Mouse (Mus musculus): ENCODE data around the gene Garnl3.
"Not testable (repeated sequence)": the region's sequence is repeated elsewhere in the genome, so short reads cannot be mapped to it uniquely, and the experiment has no call there.

The Garnl3 gene

DNA sequence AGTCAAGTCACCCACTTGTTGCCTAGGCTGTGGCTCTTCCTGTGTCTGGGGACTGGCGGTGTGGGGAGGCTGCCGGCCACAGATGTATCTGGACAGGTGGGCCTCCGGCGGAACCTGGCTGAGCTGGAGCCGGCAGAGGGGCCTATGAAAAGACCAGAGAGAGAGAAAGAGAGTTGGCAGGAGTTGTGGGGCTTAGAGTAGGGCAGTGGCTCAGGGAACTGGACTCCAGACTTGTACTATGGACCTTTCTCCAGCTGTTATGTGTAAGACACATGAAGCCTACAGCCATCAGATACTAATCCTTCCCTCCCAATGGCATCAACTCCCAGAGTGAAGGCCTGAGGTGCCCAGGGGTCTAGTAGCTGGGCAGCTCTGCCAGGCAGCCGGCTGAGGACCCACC is 27.4 kb upstream of the Garnl3 start:
- ATAC-seq (ENCODE audit: insufficient number of reproducible peaks, low FRiP score, low TSS enrichment), result no peak

GRCm38 (mm10) chr2:33156283-33156781 is 24.9 kb upstream of the Garnl3 start:
- ATAC-seq (ENCODE audit: insufficient number of reproducible peaks, low FRiP score, low TSS enrichment), result no peak

- ATAC-seq (ENCODE audit: insufficient number of reproducible peaks, low FRiP score, low TSS enrichment), result peak; percentile 74
Measured at GRCm38 (mm10) chr2:33154751-33155372, 23.4 kb upstream of the Garnl3 start.

- no peak for ATAC-seq (ENCODE audit: insufficient number of reproducible peaks, low FRiP score, low TSS enrichment)
Measured at GRCm38 (mm10) chr2:33146994-33147393, 15.5 kb upstream of the Garnl3 start.

DNA sequence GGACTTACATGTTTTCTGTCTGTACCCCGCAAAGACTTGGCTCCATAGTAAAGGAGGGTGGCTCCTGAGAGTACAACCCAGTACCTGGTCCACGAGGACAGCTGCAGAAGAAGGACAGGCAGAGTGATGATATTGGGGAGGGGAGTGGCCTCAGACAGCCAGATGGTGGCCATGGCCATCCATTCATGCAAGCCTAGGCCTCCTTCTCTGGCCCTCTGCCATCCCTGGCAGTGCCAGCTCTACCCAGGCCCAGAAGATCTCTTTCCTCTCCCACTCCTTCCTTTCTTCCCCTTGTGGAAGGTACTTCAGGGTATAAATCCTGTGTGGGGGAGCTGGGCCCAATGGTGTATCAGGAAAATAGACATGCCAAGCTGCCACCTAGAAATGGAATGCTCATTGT is 11.8 kb upstream of the Garnl3 start:
- ATAC-seq (ENCODE audit: insufficient number of reproducible peaks, low FRiP score, low TSS enrichment), result no peak

DNA sequence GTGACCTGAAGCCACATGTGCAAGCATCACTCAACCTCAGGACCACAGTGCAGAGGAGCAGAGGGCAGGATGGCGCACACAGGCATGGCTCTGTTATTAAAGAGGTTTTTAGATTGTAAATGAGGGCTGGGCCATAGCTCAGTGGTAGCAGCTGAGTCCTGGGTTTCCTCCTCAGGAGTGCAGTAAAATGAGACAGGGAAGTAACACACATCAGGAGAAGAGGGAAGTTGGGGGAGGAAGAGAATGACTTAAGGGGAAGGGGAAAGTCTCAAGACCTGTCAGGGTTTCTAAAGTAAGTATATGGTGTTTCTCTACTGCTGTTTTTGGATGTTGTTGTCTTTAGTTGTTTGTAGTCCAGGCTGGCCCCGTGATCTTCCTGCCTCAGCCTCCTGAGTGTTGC is 7.0 kb upstream of the Garnl3 start:
- no peak for ATAC-seq (ENCODE audit: insufficient number of reproducible peaks, low FRiP score, low TSS enrichment)

- 0 out of 2 replicates have a peak, but pooled peaks have one; percentile 1 for ATAC-seq (ENCODE audit: insufficient number of reproducible peaks, low FRiP score, low TSS enrichment)
Measured at GRCm38 (mm10) chr2:33137731-33138130, 6.3 kb upstream of the Garnl3 start.

- ATAC-seq (ENCODE audit: insufficient number of reproducible peaks, low FRiP score, low TSS enrichment), result peak; percentile 80; the same call in 1 of the 2 replicates
Measured at GRCm38 (mm10) chr2:33137244-33137643, 5.8 kb upstream of the Garnl3 start.

- no peak for ATAC-seq (ENCODE audit: insufficient number of reproducible peaks, low FRiP score, low TSS enrichment)
Measured at GRCm38 (mm10) chr2:33136366-33136765, 4.9 kb upstream of the Garnl3 start.

DNA sequence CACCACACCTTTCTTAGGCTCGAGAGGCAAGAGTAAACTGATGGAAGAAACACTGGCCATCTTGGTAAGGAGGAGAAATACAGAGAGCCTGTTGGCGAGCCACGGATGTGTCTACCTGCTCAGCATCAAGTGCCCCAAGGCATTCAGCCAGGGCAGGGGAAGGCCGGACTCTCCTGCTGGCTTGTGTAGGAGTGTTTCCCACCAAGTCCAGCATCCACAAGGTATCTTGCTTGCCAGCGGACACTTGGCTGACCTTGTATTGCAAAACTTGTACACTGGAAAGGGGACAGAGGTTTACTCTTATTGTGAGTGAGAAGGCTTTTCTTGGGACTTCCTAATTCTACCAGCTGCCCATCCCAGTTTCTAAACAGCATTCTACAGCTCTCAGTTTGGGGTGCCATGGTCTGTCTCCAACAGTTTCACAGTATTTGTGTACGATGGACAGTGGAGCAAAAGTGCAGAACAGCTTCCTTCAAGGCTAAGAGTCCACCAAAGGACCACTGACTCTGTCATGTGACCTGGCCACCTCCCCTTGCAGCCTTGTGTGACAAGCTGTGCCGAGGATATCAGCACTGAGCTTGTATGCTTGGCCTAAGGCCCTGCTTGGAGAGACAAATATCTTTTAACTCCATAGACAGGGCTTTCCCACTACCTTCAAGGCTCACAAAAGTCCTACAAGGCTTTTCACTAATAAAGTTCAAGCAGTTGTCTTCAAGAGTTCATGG is 3.5 kb upstream of the Garnl3 start:
- ATAC-seq (ENCODE audit: insufficient number of reproducible peaks, low FRiP score, low TSS enrichment), result no peak

- ATAC-seq (ENCODE audit: insufficient number of reproducible peaks, low FRiP score, low TSS enrichment), result no peak
Measured at GRCm38 (mm10) chr2:33132306-33132705, 852 bp upstream of the Garnl3 start.

GRCm38 (mm10) chr2:33130526-33131483 is 649 bp downstream of the Garnl3 start:
- ATAC-seq (ENCODE audit: insufficient number of reproducible peaks, low FRiP score, low TSS enrichment), result peak; percentile 83

DNA sequence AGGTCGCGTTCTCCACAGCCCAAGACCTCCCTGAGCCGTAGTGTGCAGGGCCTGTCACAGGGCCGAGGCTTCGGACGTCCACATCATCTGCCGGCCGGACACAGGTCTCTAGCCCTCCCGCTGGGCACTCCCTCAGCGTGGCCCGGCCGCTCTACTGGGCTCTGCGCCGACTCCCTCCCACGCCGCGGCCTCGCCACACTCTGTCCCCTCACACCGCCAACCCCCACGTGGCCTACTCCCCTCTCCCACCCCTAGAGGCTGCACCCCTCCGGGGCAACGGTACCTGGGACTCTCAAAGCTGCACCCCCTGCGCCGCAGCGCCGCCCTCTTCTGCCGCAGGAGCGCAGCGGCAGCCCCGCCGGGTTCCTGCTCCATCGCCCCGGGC is 1.3 kb downstream of the Garnl3 start:
- no peak; the same call in 1 of the 2 replicates for ATAC-seq (ENCODE audit: insufficient number of reproducible peaks, low FRiP score, low TSS enrichment)

- ATAC-seq (ENCODE audit: insufficient number of reproducible peaks, low FRiP score, low TSS enrichment), result no peak
Measured at GRCm38 (mm10) chr2:33129696-33130095, 1.8 kb downstream of the Garnl3 start.

DNA sequence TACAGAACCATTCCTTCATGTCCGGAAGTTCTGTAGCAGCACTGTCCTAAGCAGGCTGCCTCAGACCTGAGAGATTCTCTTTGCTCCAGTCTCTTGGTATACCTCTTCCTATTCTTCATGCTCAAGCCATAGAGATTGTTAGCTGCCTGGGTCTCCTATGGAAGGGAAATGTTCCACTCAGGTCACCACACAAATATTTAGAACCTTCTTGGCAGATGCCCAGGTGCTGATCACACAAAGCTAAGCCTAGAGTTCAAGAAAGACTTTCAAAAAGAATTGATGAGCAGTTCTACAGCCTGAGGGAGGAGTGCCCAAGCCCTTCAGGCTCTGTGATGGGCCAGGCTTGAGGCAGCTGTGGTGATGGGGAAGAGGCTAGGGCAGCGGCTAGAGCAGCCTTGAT is 2.4 kb downstream of the Garnl3 start:
- no peak for ATAC-seq (ENCODE audit: insufficient number of reproducible peaks, low FRiP score, low TSS enrichment)

DNA sequence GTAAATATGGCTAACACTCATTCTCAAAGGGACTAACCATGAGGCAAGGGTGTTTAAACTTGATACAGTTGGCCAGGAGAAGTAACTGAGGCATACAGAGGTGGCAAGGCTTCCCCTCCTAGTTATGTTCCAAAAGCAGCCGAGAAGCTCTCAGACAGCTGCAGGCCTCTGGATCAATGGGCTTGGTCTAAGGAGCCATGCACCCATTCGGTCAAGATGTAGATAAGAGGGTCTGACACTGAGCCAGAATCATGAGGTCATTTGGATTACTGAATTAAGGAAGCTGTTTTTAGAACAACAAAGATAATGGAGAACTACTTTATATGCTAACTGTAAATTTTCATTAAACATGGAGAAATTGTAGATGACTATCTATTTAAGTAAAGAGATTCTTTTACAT is 4.2 kb downstream of the Garnl3 start:
- no peak for ATAC-seq (ENCODE audit: insufficient number of reproducible peaks, low FRiP score, low TSS enrichment)

GRCm38 (mm10) chr2:33122856-33123255 is 8.6 kb downstream of the Garnl3 start:
- no peak for ATAC-seq (ENCODE audit: insufficient number of reproducible peaks, low FRiP score, low TSS enrichment)

- peak; percentile 90; the same call in 1 of the 2 replicates for ATAC-seq (ENCODE audit: insufficient number of reproducible peaks, low FRiP score, low TSS enrichment)
Measured at GRCm38 (mm10) chr2:33100536-33100935, 30.9 kb downstream of the Garnl3 start.

DNA sequence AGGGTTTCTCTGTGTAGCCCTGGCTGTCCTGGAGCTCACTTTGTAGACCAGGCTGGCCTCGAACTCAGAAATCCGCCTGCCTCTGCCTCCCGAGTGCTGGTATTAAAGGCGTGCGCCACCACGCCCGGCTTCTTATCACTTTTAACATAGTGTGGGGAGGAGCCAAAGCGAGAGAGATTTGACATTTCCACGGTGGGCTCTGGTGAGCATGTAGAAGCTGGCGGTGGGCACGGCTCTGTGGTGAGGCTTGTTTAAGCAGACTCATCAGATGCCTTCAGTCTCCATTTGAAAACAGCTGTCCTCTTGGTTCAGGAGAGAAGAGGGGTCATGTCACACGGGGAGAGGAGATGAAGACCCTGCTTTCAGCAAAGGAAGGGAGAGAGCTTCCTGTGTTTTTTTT is 34.1 kb downstream of the Garnl3 start:
- not testable (repeated sequence) for ATAC-seq (ENCODE audit: insufficient number of reproducible peaks, low FRiP score, low TSS enrichment)

DNA sequence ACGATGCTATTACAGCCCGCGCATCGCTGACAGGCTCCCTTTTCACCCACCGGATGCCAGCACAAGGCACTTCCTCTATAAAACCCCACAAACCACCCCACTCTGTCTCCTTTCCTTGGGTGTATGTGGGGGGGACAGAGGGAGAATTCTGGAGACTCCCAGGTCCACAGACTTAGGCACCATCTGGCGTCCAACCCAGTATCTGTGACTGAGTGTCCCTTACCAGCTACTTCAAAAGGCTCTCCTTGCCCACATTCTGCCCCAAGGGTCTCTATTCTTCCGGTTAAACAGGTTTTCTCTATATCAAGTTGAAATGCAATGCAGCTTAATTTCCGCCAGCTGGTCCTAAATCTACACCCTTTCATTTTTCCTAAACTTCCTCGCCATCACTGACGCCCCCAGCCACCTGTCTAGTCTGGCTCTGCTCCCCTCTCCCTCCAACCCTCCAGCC is 36.2 kb downstream of the Garnl3 start:
- no peak for ATAC-seq (ENCODE audit: insufficient number of reproducible peaks, low FRiP score, low TSS enrichment)
